In the genomic region with DNA sequence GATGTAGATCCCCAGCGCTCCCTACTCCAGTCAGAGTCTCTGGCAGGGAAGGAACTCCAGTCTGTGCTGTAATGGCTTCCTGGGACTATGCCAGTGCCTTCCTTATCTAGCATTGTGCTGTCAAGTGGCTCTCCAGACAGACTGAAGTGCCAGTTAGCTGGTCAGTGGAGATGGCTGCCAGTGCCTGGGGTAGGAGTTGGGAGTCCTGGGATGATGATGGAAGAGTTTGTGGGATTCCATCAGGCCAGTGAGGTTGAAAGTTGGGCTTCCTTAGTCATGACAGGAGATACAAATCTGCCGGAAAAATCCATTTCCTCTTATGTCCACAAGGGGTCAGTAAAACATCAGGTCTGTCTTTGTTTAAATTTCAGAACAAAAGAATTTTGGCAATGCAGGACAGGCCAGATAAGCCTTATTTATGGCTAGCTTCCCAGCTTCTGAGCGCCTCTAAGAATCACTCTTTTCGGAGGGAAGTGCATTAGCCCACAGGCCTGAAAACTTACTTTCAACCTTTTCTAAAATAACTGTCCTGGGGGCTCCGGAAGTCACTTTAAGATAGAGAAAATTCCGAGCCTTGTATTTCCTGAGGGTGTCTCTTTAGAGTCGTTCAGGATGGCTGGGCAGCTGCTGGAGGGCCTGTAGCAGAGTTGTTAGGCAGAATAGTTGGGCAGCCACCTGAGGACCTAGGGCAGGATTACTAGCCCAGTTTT, we compare ENCODE assay signal across 8 mouse cellular contexts.
DNase-seq lines count a peak whose midpoint lies in the region; ATAC-seq and TF ChIP-seq lines count a peak whose summit lies in the region.

No protein-coding gene starts in this region.

- TF ChIP-seq CTCF in CH12.LX (conservative IDR thresholded peaks at IDR 0.05 in 1 of 2, IDR thresholded peaks at IDR 0.05 in 1 of 2; ENCODE audit: low read depth in 2 of 2, low read length in 2 of 2): peak; percentile 72 to 78
- TF ChIP-seq CTCF in kidney, postnatal 0 days (IDR thresholded peaks at IDR 0.05; ENCODE audit: low read depth): peak; percentile 87
- TF ChIP-seq CTCF in lung, embryonic 14.5 days (IDR thresholded peaks at IDR 0.05; ENCODE audit: low read depth): peak; percentile 84

- in situ Hi-C loops in CH12.LX (cut with MboI; ENCODE audit: low pct_ligation_motif_present, low pct_unique_long_range_greater_than_20kb, low sequenced_read_pairs): no loop called here

- 19% methylated on average over 7 of the region's 7 CpGs for WGBS in embryonic facial prominence, embryonic 11.5 days
- WGBS in heart, embryonic 15.5 days: 6% methylated on average over 7 of the region's 7 CpGs
- 6% methylated on average over 7 of the region's 7 CpGs for WGBS in kidney, postnatal 0 days
- 7% methylated on average over 7 of the region's 7 CpGs for WGBS in lung, embryonic 14.5 days

- TF ChIP-seq POLR2A in CH12.LX (IDR thresholded peaks at IDR 0.05; ENCODE audit: low read depth, low read length): no peak

- dilution Hi-C loops in CH12.LX (cut with MboI; ENCODE audit: extremely low pct_ligation_motif_present, extremely low pct_unique_long_range_greater_than_20kb, low sequenced_read_pairs): no loop called here

- H3K27ac ChIP-seq in CH12.LX (ENCODE audit: insufficient read depth, low read depth): no peak overlapping the region
- 0 out of 2 replicates have a peak overlapping the region, but pooled peaks have one; percentile 38 for H3K27ac ChIP-seq in embryonic facial prominence, embryonic 11.5 days (replicated peaks; ENCODE audit: low read depth, low read length)
- peak overlapping the region; percentile 79 for H3K27ac ChIP-seq in heart, embryonic 15.5 days
- no peak overlapping the region for H3K27ac ChIP-seq in kidney, postnatal 0 days
- H3K27ac ChIP-seq in lung, embryonic 14.5 days (ENCODE audit: low read depth): peak overlapping the region; percentile 90

- peaks cover 14% of the 10 kb centered on the region for H3K27me3 ChIP-seq in CH12.LX (replicated peaks)
- no peaks in the 10 kb centered on the region for H3K27me3 ChIP-seq in embryonic facial prominence, embryonic 11.5 days (ENCODE audit: control insufficient read depth, insufficient read depth, low read length)
- H3K27me3 ChIP-seq in heart, embryonic 15.5 days: no peaks in the 10 kb centered on the region
- no peaks in the 10 kb centered on the region for H3K27me3 ChIP-seq in kidney, postnatal 0 days (ENCODE audit: insufficient read depth, low read length)
- H3K27me3 ChIP-seq in lung, embryonic 14.5 days (ENCODE audit: insufficient read depth, low read length): no peaks in the 10 kb centered on the region

- no peak overlapping the region for H3K9ac ChIP-seq in CH12.LX (ENCODE audit: insufficient read depth, low read depth)
- H3K9ac ChIP-seq in embryonic facial prominence, embryonic 11.5 days (replicated peaks; ENCODE audit: low read length): peak overlapping the region; percentile 48
- H3K9ac ChIP-seq in heart, embryonic 15.5 days: no peak overlapping the region
- no peak overlapping the region for H3K9ac ChIP-seq in kidney, postnatal 0 days (ENCODE audit: low read depth, low read length)
- no peak overlapping the region for H3K9ac ChIP-seq in lung, embryonic 14.5 days

- H3K4me2 ChIP-seq in CH12.LX (ENCODE audit: insufficient read depth, low read depth, poor library complexity, severe bottlenecking): no peak overlapping the region
- H3K4me2 ChIP-seq in embryonic facial prominence, embryonic 11.5 days (ENCODE audit: low read depth, low read length): no peak overlapping the region
- H3K4me2 ChIP-seq in heart, embryonic 15.5 days: peak overlapping the region; percentile 24; the same call in 1 of the 2 replicates
- H3K4me2 ChIP-seq in kidney, postnatal 0 days (ENCODE audit: low read length): no peak overlapping the region
- peak overlapping the region; percentile 27; the same call in 1 of the 2 replicates for H3K4me2 ChIP-seq in lung, embryonic 14.5 days

- H3K4me3 ChIP-seq in CH12.LX (replicated peaks in 1 of 3; ENCODE audit: low read depth in 2 of 3, low read length in 2 of 3, poor library complexity in 1 of 3): no peak overlapping the region
- H3K4me3 ChIP-seq in embryonic facial prominence, embryonic 11.5 days (ENCODE audit: low read depth, low read length): no peak overlapping the region
- H3K4me3 ChIP-seq in heart, embryonic 15.5 days: no peak overlapping the region
- no peak overlapping the region for H3K4me3 ChIP-seq in kidney, postnatal 0 days (replicated peaks; ENCODE audit: low read depth, low read length)
- no peak overlapping the region for H3K4me3 ChIP-seq in lung, embryonic 14.5 days (ENCODE audit: low read depth, low read length)

- DNase-seq in CH12.LX (ENCODE audit: extremely low read depth): peak; percentile 23
- peak; percentile 12 for DNase-seq in adrenal gland, adult 8-10 months
- peak; percentile 88 for DNase-seq in embryonic facial prominence, embryonic 11.5 days (ENCODE audit: low spot score)
- peak; percentile 94 for DNase-seq in kidney, postnatal 0 days (ENCODE audit: low spot score)
- DNase-seq in lung, embryonic 14.5 days: peak; percentile 95
- DNase-seq in ovary, postnatal 10 days (ENCODE audit: low spot score): peak; percentile 15

- peak; percentile 74 for TF ChIP-seq RAD21 in CH12.LX (IDR thresholded peaks at IDR 0.05; ENCODE audit: low read depth, low read length)

- no peaks in the 10 kb centered on the region for H3K36me3 ChIP-seq in CH12.LX (replicated peaks in 1 of 2; ENCODE audit: control insufficient read depth in 1 of 2, insufficient read depth in 1 of 2, low read length in 1 of 2)
- H3K36me3 ChIP-seq in embryonic facial prominence, embryonic 11.5 days (replicated peaks; ENCODE audit: control insufficient read depth, insufficient read depth, low read depth, low read length): no peaks in the 10 kb centered on the region
- H3K36me3 ChIP-seq in heart, embryonic 15.5 days: no peaks in the 10 kb centered on the region
- H3K36me3 ChIP-seq in kidney, postnatal 0 days (ENCODE audit: insufficient read depth, low read length): no peaks in the 10 kb centered on the region
- H3K36me3 ChIP-seq in lung, embryonic 14.5 days (ENCODE audit: insufficient read depth): no peaks in the 10 kb centered on the region

- H3K4me1 ChIP-seq in CH12.LX (ENCODE audit: control insufficient read depth in 1 of 2, insufficient read depth in 2 of 2): no peaks in the 10 kb centered on the region; a peak in 1 of 4 replicates
- H3K4me1 ChIP-seq in embryonic facial prominence, embryonic 11.5 days (ENCODE audit: control insufficient read depth, insufficient read depth, low read length): no peaks in the 10 kb centered on the region
- peaks cover 44% of the 10 kb centered on the region for H3K4me1 ChIP-seq in heart, embryonic 15.5 days (replicated peaks)
- peaks cover 9% of the 10 kb centered on the region; the same call in 1 of the 2 replicates for H3K4me1 ChIP-seq in kidney, postnatal 0 days (replicated peaks; ENCODE audit: insufficient read depth, low read length)
- H3K4me1 ChIP-seq in lung, embryonic 14.5 days (ENCODE audit: insufficient read depth): peaks cover 28% of the 10 kb centered on the region

- no peak for TF ChIP-seq EP300 in CH12.LX (IDR thresholded peaks at IDR 0.05; ENCODE audit: low read length)

- H3K9me3 ChIP-seq in CH12.LX (replicated peaks; ENCODE audit: low read length): no peaks in the 10 kb centered on the region
- no peaks in the 10 kb centered on the region for H3K9me3 ChIP-seq in embryonic facial prominence, embryonic 11.5 days (replicated peaks; ENCODE audit: control insufficient read depth, low read length)
- H3K9me3 ChIP-seq in heart, embryonic 15.5 days (replicated peaks): no peaks in the 10 kb centered on the region
- no peaks in the 10 kb centered on the region for H3K9me3 ChIP-seq in kidney, postnatal 0 days (replicated peaks; ENCODE audit: low read length)
- H3K9me3 ChIP-seq in lung, embryonic 14.5 days (ENCODE audit: low read depth, low read length): no peaks in the 10 kb centered on the region

- peak; percentile 54 for ATAC-seq in embryonic facial prominence, embryonic 11.5 days (replicated peaks; ENCODE audit: insufficient number of reproducible peaks, low FRiP score, low TSS enrichment, low read depth)
- peak; percentile 88 for ATAC-seq in heart, embryonic 15.5 days (replicated peaks; ENCODE audit: insufficient number of reproducible peaks, insufficient read depth, low FRiP score, low read depth)
- peak; percentile 67; the same call in 1 of the 2 replicates for ATAC-seq in kidney, postnatal 0 days (replicated peaks; ENCODE audit: low FRiP score, low read depth)
- ATAC-seq in lung, embryonic 14.5 days (ENCODE audit: insufficient read depth): peak; percentile 83
- no peak for ATAC-seq in erythroid progenitor cell, adult 5-6 weeks (replicated peaks; ENCODE audit: low FRiP score, poor library complexity, severe bottlenecking)

- no peaks in the 10 kb centered on the region for H3K79me2 ChIP-seq in CH12.LX (replicated peaks; ENCODE audit: control insufficient read depth, extremely low read depth, insufficient read depth, poor library complexity, severe bottlenecking)

TF ChIP-seq in CH12.LX, 34 proteins besides CTCF, POLR2A, EP300 and RAD21:
- TF ChIP-seq USF1 (IDR thresholded peaks at IDR 0.05; ENCODE audit: low read depth, low read length) (no peak), SIN3A (IDR thresholded peaks at IDR 0.05; ENCODE audit: low read length) (no peak), SMC3 (IDR thresholded peaks at IDR 0.05; ENCODE audit: low read depth, low read length) (peak; percentile 52)

Comparison
In these comparisons a context has a peak if more than half of its experiments do, and no peak if none do; other contexts are left out.
1. DNase-seq: peak in every context shown above with its lines; median percentile 95 in lung, embryonic 14.5 days; 94 in kidney, postnatal 0 days; 88 in embryonic facial prominence, embryonic 11.5 days; 23 in CH12.LX; 15 in ovary, postnatal 10 days; 12 in adrenal gland, adult 8-10 months.
2. H3K27ac ChIP-seq: peak in embryonic facial prominence, embryonic 11.5 days (single experiment), heart, embryonic 15.5 days (single experiment) and lung, embryonic 14.5 days (single experiment); none in CH12.LX (single experiment) and kidney, postnatal 0 days (single experiment).
3. H3K4me2 ChIP-seq: peak in heart, embryonic 15.5 days (single experiment) and lung, embryonic 14.5 days (single experiment); none in CH12.LX (single experiment), embryonic facial prominence, embryonic 11.5 days (single experiment) and kidney, postnatal 0 days (single experiment).
4. Peak in every context shown above with its lines, with median percentiles within 50 percentile points of each other: CTCF ChIP-seq.